Mouse (Mus musculus): ENCODE data around the gene Tas2r143. TPM values are rescaled to one million over a fixed set of nuclear protein-coding genes. Genes with fewer than 3 reads are reported as not detected.

The Tas2r143 gene
- polyA plus RNA-seq, 1 experiment: not detected

DNA sequence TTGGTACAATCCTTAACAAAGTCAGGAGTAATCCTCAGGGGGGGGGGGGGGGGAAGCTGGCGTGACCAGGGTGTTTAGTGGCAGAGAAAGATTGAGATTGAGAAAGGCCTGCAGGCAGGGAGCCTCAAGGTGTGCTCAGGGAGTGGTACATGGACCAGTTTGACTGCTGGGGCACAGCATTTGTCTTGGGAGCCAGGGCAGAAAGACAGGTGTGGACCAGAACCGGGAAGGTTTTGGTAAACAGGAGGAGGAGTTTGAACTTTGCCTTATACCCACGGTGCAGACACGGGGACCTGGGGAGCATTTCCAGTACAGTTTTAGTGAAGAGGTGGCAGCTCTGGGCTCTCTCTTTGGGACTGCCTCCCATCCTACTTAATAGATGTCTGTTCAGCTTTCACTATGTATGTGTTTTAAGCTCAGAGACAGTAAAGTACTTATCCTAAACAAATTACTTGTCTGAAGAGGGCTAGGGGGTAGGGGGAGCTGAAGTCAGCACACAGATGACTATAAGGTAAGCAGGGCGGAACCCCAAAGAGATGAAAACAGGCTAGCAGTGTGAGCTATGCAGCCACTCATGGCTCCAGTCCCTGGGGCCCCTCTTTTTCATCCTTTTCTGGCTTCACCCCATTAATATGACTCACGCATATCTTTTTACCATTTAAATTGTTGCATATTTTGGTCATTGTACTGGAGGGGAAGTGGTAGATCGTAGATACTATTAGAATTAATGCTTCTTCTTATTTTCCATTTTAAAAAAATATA, 26.2 kb upstream of the Tas2r143 start:
- no peaks in the 10 kb centered on the region for H3K9me3 ChIP-seq (ENCODE audit: control insufficient read depth, low read length)
- peaks cover 11% of the 10 kb centered on the region for H3K27me3 ChIP-seq (ENCODE audit: control insufficient read depth)
- TF ChIP-seq GATA1 (IDR thresholded peaks at IDR 0.05; ENCODE audit: low read length): no peak
- TF ChIP-seq TAL1 (IDR thresholded peaks at IDR 0.05; ENCODE audit: low read length): no peak
- peaks cover 4% of the 10 kb centered on the region for H3K4me1 ChIP-seq (ENCODE audit: control insufficient read depth)
- H3K36me3 ChIP-seq (ENCODE audit: control insufficient read depth): no peaks in the 10 kb centered on the region
- H3K4me3 ChIP-seq (replicated peaks): no peak overlapping the region

DNA sequence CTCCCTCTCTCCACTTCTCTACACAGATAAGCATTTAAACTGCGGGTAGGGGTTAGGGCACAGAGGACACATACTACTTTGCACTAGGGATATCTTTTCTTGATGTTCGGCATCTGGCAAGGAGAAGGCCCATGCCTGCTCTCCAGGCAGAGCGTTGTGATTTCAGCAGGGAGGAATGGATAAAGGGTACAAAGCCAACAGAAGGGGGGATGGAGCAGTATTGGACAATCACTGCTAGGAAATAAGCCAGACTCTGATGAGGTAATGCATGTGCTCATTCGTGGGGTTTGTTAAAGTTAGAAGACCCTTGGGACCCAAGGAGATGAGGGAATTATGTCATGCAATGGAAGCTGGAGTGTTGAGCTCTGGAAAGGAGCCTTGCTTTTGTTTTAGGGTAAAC, 25.3 kb upstream of the Tas2r143 start:
- Histone ChIP-seq H3K27me3 (ENCODE audit: control insufficient read depth) (peaks cover 11% of the 10 kb centered on the region), H3K9me3 (ENCODE audit: control insufficient read depth, low read length) (no peaks in the 10 kb centered on the region), H3K4me1 (ENCODE audit: control insufficient read depth) (peaks cover 4% of the 10 kb centered on the region), H3K4me3 (replicated peaks) (no peak overlapping the region), H3K36me3 (ENCODE audit: control insufficient read depth) (no peaks in the 10 kb centered on the region)
- TF ChIP-seq GATA1 (IDR thresholded peaks at IDR 0.05; ENCODE audit: low read length): no peak
- no peak for TF ChIP-seq TAL1 (IDR thresholded peaks at IDR 0.05; ENCODE audit: low read length)

DNA sequence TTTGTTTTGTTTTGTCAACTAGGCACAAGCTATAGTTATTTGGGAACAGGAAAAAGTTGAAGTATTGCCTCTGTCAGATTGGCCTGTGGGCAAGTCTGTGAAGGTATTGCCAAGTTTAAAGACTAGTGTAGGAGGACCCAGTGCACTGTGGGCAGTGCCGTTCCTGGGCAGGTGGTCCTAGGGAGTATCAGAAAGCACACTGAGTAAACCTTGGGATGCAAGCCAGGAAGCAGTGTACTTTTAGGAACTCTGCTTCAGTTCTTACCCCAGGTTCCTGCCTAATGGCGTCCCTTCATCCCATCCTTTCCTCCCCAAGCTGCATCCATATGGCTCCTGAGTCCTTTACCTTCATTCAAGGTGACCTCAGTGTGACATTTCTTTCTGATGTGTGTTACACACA, 24.9 kb upstream of the Tas2r143 start:
- Histone ChIP-seq H3K27me3 (ENCODE audit: control insufficient read depth) (peaks cover 11% of the 10 kb centered on the region), H3K4me1 (ENCODE audit: control insufficient read depth) (peaks cover 4% of the 10 kb centered on the region), H3K9me3 (ENCODE audit: control insufficient read depth, low read length) (no peaks in the 10 kb centered on the region), H3K36me3 (ENCODE audit: control insufficient read depth) (no peaks in the 10 kb centered on the region), H3K4me3 (replicated peaks) (no peak overlapping the region)
- TF ChIP-seq TAL1 (IDR thresholded peaks at IDR 0.05; ENCODE audit: low read length) (no peak), GATA1 (IDR thresholded peaks at IDR 0.05; ENCODE audit: low read length) (no peak)

DNA sequence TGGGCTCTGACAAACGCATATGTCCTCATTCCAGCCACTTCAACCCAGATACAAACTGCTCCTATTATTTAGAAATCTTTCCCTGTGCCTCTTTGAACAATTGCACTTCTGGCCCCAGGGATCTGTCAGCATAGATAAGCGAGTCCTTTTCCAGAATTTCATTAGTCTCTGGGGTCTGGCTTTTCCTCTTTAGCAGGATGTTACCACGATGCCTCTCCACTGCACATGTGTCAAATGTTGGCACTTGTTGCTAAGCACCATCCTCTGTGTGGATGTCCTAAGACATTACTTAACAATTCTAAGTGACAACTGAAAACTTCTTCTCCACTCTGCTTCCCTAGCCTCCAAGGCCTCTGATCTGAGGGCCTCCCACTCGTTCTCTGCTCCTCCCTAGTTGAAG, 24.0 kb upstream of the Tas2r143 start:
- TF ChIP-seq GATA1 (IDR thresholded peaks at IDR 0.05; ENCODE audit: low read length) (no peak), TAL1 (IDR thresholded peaks at IDR 0.05; ENCODE audit: low read length) (no peak)
- peaks cover 11% of the 10 kb centered on the region for H3K27me3 ChIP-seq (ENCODE audit: control insufficient read depth)
- no peak overlapping the region for H3K4me3 ChIP-seq (replicated peaks)
- no peaks in the 10 kb centered on the region for H3K9me3 ChIP-seq (ENCODE audit: control insufficient read depth, low read length)
- peaks cover 4% of the 10 kb centered on the region for H3K4me1 ChIP-seq (ENCODE audit: control insufficient read depth)
- H3K36me3 ChIP-seq (ENCODE audit: control insufficient read depth): no peaks in the 10 kb centered on the region

DNA sequence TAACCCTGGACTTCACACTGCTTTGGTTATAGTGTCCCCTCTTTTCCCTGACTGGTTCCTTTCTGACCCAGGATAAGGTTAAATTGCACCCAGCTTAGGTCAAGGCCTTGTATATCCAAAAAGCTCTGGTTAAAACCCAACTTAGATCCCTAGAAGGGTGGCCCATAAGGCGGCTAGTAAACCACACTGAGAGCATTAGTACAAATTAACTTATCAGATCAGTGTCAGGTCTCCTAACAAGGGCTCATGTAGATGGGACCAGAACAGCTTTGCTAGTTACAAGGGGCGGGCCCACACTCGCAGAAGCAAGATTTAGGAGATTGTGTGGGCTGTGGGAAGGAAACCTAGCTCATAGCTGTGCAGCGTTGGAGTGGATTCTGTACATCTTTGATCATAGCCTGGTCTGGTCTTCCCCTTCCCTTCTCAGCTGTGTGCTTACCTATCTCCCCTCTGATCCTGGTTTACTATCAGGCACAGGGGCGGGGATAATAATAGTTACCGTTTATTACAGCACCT, 23.5 kb upstream of the Tas2r143 start:
- Histone ChIP-seq H3K27me3 (ENCODE audit: control insufficient read depth) (peaks cover 11% of the 10 kb centered on the region), H3K36me3 (ENCODE audit: control insufficient read depth) (no peaks in the 10 kb centered on the region), H3K4me1 (ENCODE audit: control insufficient read depth) (peaks cover 4% of the 10 kb centered on the region), H3K4me3 (replicated peaks) (no peak overlapping the region), H3K9me3 (ENCODE audit: control insufficient read depth, low read length) (no peaks in the 10 kb centered on the region)
- TF ChIP-seq TAL1 (IDR thresholded peaks at IDR 0.05; ENCODE audit: low read length) (no peak), GATA1 (IDR thresholded peaks at IDR 0.05; ENCODE audit: low read length) (no peak)

DNA sequence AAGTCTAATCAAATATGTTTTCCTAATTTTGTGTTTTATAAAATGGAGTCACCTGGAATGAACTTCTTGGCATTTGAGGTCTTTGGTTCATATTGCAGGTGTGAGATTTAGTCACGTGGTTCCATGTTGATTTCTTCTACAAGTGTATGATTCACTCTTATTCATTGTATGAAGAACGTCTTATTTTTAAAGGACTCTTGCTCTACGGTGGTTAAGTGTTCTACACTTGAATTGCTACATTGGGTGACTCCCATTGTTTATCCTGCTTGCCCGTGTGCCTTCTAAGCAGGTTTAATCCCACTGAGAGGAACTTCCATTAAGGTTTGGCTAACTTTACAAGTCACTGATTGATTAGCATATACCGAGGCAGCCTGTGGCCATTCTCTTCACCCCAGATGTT, 22.8 kb upstream of the Tas2r143 start:
- H3K4me3 ChIP-seq (replicated peaks): no peak overlapping the region
- TF ChIP-seq TAL1 (IDR thresholded peaks at IDR 0.05; ENCODE audit: low read length) (no peak), GATA1 (IDR thresholded peaks at IDR 0.05; ENCODE audit: low read length) (no peak)
- H3K4me1 ChIP-seq (ENCODE audit: control insufficient read depth): peaks cover 4% of the 10 kb centered on the region
- no peaks in the 10 kb centered on the region for H3K9me3 ChIP-seq (ENCODE audit: control insufficient read depth, low read length)
- H3K27me3 ChIP-seq (ENCODE audit: control insufficient read depth): peaks cover 6% of the 10 kb centered on the region
- no peaks in the 10 kb centered on the region for H3K36me3 ChIP-seq (ENCODE audit: control insufficient read depth)

DNA sequence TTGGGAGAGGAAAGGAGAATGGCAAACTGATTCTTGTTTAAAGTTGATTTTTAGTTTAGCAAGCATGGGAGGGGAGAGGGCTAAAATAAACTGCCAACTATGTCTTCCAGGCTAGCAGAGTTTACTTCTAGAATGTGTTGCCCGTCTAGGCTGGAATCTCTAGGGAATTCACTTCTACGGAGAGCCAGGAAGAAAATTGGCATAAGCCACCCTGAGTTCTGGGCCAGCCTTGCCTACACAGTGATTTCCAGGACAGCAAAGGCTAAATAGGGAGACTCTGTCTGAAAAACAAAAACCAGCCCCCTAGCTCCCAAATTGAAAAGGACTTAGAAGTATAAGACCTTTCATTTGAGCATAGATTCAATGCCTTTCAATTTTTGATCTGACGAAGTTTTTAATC, 20.5 kb upstream of the Tas2r143 start:
- Histone ChIP-seq H3K36me3 (ENCODE audit: control insufficient read depth) (no peaks in the 10 kb centered on the region), H3K4me3 (replicated peaks) (no peak overlapping the region), H3K4me1 (ENCODE audit: control insufficient read depth) (no peaks in the 10 kb centered on the region), H3K9me3 (ENCODE audit: control insufficient read depth, low read length) (no peaks in the 10 kb centered on the region), H3K27me3 (ENCODE audit: control insufficient read depth) (no peaks in the 10 kb centered on the region)
- TF ChIP-seq TAL1 (IDR thresholded peaks at IDR 0.05; ENCODE audit: low read length): no peak
- TF ChIP-seq GATA1 (IDR thresholded peaks at IDR 0.05; ENCODE audit: low read length): no peak

DNA sequence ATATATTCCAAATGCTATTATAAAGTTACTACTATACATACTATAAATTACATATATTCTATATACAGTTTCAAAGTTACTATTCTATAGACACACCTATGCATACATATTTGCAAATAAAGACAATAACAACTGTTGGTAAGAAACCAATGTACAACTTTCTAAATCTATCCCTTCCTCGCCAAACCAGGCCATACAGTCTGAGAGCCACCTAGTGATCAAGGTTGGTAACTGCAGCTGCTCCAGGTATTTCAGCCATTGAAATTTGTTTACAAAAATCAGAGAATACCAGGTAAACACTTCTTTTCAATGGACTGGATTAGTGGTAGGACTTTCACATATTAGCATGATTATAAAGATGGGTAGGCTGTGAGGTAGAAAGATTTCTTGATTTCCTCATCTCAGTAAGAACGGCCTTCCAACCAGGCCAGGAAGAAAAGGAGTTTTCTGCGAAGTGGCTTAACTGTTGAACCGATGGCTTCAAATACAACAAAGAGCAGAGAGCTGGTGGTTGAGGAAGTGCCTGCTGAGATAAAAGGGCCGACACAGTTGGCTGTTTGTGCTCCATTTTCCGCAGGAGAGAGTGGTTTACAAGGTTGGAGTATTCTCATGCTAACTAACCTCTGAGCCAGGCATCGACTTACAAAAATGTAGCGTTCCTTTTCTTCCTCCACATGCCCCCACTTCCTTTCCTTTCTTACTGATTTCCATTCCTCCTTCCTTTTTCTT, 19.5 kb upstream of the Tas2r143 start:
- Histone ChIP-seq H3K4me1 (ENCODE audit: control insufficient read depth) (no peaks in the 10 kb centered on the region), H3K27me3 (ENCODE audit: control insufficient read depth) (no peaks in the 10 kb centered on the region)
- no peak for TF ChIP-seq GATA1 (IDR thresholded peaks at IDR 0.05; ENCODE audit: low read length)
- no peak for TF ChIP-seq TAL1 (IDR thresholded peaks at IDR 0.05; ENCODE audit: low read length)

DNA sequence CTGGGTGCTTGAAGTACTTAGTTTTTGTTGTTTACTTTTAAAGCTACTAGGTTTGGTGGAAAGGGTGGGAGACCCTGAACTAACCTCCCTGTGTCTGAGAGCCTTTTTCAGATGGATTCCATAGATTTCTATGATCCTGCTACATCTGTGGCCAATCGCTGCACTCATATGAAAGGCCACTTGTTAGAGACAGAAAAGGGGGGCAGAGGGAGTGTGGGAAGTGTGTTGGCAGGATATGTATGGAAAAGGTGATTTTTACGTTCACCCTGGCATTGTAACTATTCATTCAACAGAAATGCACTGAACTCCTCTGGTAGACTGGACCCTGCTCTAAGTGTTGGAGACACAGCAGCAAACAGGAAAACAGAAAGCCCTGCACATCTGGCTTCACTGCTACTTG, 18.8 kb upstream of the Tas2r143 start:
- H3K36me3 ChIP-seq (ENCODE audit: control insufficient read depth): no peaks in the 10 kb centered on the region

More for the DNA sequence above, 19.5 kb upstream of the Tas2r143 start:
- H3K4me3 ChIP-seq (replicated peaks): no peak overlapping the region
- no peaks in the 10 kb centered on the region for H3K36me3 ChIP-seq (ENCODE audit: control insufficient read depth)
- no peaks in the 10 kb centered on the region for H3K9me3 ChIP-seq (ENCODE audit: control insufficient read depth, low read length)

More for the DNA sequence above, 18.8 kb upstream of the Tas2r143 start:
- TF ChIP-seq TAL1 (IDR thresholded peaks at IDR 0.05; ENCODE audit: low read length) (no peak), GATA1 (IDR thresholded peaks at IDR 0.05; ENCODE audit: low read length) (no peak)
- Histone ChIP-seq H3K27me3 (ENCODE audit: control insufficient read depth) (no peaks in the 10 kb centered on the region), H3K9me3 (ENCODE audit: control insufficient read depth, low read length) (no peaks in the 10 kb centered on the region), H3K4me3 (replicated peaks) (no peak overlapping the region), H3K4me1 (ENCODE audit: control insufficient read depth) (no peaks in the 10 kb centered on the region)
